Mouse (Mus musculus) spleen, postnatal 14 days (tissue): ENCODE measurements around the gene Map1lc3b.

Experiments
- DNase-seq, 2 experiments: peaks; one replicate each; pipeline ENCODE4 v3.0.0; 2021 to 2022; ENCODE audit warnings: low spot score in 2 of 2

The Map1lc3b gene

DNA sequence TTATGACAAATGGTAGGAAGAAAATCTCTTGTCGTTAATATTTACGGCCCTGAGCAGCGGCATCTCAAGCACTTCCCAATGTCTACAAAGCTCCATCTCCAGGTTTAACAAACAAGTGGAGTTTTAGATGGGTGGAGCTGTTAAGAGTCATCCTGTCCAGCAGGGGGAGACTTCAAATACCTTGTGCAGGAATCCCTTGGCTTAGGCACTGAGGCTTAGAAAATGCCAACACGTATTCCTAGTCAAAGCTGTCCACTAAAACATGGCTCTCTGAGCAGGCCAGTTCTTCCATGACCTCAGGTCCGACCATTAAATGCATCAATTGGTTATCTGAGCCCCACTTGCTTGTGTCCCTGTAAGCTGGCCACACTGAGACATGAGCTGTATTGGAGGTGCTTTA is 17.5 kb downstream of the Map1lc3b start:
- DNase-seq: no peak

DNA sequence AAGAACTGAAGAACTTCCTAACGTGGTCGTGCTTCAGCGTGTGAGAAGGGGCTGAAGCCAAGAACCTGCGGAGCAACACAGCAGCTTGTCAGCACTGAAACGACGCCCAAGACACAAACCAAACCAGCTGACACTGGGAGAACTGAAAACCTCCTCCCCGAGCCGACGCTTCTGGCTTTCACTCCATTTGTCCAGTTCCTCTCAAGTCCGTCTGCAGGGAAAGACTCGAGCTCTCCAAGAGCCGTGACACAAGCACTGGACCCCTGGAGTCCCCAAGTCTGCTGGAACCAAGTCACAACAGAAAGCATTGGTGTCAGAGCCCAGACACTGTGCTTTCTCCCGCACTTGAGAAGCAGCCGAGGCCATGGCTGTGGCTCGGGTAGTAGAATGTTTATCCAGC is 19.1 kb downstream of the Map1lc3b start:
- DNase-seq: no peak

- no peak for DNase-seq
These were observed 19.8 kb downstream of the Map1lc3b start for GRCm38 (mm10) chr8:121609916-121610315.

DNA sequence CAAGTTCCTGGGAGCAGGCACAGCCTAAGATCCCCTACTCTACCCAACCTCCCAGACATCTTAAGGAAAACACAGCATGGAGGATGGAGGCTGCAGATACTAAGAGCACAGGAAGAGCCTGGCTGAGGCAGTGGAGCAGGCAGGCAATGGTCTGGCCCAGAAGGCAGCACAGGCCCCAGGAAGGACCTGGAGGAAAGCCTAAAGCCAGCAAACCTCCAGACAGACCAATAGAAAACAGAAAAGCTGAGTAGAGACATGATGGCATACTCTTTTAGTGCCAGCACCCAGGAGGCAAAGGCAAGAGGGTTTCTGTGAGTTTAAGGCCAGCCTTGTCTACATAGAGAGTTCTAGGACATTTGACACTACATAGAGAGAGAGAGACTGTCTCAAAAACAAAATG is 23.3 kb downstream of the Map1lc3b start:
- DNase-seq: no peak

DNA sequence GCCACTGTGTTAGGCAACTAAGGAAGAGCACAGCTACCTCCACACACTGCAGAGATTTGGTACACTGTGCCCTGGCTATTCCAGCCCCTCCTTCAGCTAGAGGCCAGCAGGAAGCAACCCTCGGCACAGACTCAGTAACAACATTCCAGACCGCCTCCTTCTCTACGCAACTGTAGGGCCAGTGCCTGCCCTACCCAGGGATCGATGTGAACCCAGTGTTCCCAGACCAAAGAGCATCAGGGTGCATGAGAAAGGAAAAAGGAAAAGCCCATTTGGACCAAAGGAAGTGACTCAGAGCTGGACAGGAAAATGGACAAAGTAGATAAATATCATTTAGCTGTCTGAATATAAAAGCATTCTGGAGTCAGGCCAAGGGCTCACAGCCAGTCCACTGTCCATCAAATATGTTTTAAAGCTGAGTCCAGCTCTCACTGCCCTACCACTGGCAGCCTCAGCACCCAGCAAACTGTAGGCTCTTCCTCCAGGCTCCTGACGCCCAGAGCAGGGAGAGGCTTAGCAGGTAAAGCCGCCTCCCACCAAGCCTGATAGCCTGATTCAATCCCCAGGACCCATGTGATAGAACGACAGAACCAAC is 29.3 kb downstream of the Map1lc3b start:
- no peak for DNase-seq

GRCm38 (mm10) chr8:121620801-121621516 is 30.8 kb downstream of the Map1lc3b start:
- DNase-seq: no peak

DNA sequence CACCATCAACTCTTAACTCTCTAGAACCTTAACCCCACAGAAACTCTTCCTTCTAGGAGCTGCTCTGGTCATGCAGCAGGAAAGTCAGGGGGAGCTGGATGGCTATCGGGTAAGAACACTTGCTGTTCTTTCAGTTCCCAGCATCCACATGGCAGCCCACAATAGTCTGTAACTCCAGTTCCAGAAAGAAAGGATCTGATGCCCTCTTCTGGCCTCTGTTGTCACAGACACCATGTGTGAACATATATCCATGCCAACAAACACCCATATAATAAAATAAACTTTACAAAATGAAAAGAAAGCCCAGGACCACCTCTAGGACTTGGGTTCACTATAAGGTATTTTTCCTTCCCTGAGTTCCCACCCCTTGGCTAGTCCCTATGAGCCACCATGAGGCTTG is 31.7 kb downstream of the Map1lc3b start:
- no peak for DNase-seq

- no peak for DNase-seq
These were observed 32.9 kb downstream of the Map1lc3b start for GRCm38 (mm10) chr8:121623043-121623442.

DNA sequence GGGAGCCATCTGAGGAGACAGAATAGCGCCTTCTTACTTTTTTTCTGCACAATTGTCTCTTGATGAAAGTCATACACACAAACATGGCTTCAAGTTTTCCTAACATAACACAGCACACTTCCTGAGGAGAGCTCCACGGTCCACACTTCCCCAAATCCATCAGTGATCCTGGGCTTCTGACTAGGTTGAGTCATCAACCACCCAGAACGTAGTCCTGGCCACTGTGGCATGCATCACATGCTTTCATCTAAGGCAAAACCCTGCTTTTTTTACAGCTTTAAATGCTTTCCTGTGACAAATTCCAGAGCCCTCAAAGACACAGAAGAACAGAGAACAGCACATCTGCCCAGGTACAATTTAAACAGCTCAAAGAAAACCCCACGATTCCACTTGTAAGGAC is 38.5 kb downstream of the Map1lc3b start:
- DNase-seq: no peak

- no peak for DNase-seq
These were observed 41.5 kb downstream of the Map1lc3b start for GRCm38 (mm10) chr8:121631645-121632071.

DNA sequence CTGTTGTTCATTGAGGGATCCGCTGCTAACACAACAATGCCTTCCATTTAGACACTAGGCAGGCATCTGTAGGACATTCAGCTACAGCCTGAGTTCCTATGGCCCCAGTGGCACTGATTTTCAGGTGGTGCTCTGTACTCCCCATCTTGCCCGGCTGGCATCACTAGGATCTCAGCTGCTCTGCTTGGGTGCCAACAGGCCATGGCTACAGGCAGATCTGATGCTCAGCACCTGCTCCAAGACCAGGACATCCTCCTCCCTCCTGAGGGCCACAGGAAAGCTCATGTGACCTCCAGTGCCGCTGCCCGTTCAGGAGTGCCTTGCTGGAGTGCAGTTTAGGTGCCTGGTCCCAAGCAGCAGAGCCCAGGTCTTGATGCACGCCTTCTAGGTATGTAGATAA is 42.2 kb downstream of the Map1lc3b start:
- DNase-seq: no peak

DNA sequence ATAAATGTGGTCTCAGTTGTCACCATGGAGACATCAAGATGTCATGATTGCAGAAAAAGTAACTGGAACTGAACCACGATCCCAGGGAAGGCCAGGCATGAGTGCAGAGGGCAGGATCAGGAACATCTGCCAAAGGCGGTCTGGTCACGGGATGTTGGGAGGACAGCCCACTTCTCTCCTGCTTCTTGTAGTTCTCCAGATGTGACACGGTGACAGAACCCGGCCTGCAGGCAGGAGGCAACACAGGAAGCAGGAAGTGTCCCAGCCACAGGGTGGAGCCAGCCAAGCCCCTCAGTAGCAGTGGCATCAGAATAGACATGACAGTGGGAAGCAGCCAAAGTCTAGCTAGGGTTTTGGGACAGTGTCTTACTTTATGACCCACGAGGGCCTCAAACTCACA is 45.4 kb downstream of the Map1lc3b start:
- no peak for DNase-seq

- no peak for DNase-seq
These were observed 46.0 kb downstream of the Map1lc3b start for GRCm38 (mm10) chr8:121636180-121636579.

GRCm38 (mm10) chr8:121642804-121643203 is 52.6 kb downstream of the Map1lc3b start:
- DNase-seq: no peak

DNA sequence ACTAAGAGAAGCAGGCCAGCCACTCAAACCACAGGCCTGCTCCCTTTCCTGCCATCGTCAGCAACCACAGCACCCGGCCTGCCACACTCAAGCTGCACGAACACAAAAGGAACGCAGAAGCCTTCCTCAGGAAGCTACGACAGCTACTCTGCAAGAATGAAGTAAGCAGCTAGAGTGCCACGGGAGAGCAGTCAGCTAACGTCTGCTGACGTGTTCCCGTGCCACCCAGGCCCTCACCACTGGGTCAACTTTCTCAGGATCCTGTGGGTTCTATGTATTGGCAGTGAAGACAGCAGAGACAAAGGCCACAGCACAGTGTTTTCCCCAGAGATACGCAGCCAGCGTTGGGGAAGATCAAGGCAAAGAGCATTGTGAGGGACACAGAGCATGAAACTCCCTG is 53.2 kb downstream of the Map1lc3b start:
- no peak for DNase-seq

DNA sequence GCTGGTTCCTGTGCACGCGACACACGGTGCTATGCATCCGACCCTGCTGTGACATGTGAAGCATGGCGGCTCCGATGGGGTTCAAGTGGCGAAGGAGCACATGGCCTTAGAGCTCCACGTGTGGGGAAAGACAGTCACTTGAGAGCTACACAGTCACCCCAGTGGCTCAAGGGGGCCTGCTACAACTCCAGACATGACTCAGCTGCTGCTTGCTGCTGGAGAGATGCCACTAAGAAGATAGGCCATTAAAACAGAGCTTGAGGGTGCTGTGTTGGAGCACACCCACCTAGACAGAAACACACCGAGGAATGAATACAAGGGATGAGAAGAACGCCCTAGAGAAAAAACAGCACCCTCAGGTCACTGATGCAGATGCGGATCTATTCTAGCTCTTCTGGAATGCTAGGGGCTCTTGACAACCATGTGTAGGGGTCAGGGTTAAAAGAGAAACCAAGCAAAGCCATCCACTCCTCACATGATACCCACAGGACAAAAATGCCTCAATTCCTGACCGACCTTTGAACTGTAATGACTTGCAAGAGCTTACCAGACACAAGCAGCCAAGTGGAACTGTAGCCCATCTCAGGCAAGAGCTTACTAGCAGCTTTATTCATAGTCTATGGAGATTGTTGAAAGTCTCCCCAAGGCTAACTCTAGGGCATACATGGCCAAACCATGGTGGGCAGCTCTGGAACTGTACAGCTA is 57.5 kb downstream of the Map1lc3b start:
- no peak for DNase-seq
